Mouse (Mus musculus): ENCODE results near the gene Dennd2a. TPM values are rescaled to one million over a fixed set of nuclear protein-coding genes. Genes with fewer than 3 reads are reported as not detected.

The Dennd2a gene
- polyA plus RNA-seq, 1 experiment from 2014 or later, result 18.9 TPM

DNA sequence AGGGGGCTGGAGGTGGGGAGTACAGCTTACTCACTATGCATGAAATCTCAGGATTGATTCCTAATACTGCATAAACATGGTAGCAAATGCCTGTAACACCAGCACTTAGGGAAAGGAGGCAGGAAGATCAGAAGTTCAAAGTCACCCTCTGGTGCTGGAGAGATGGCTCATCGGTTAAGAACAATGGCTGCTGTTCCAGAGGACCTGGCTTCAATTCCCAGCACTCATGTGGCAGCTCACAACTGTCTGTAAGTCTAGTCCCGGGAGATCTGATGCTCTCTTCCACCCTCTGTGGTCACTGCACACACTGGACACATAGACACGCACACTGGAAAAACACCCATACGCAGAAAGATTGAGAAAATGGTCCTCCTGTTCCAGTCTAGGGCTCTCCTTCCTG lies 124.5 kb downstream of the Dennd2a start:
- H3K9ac ChIP-seq (ENCODE audit: low read length), result no peak overlapping the region
- no peak overlapping the region for H3K27ac ChIP-seq (ENCODE audit: low read depth)
- no peak overlapping the region for H3K4me2 ChIP-seq (ENCODE audit: low read length)
- DNase-seq (ENCODE audit: low spot score), result no peak
- no peaks in the 10 kb centered on the region for H3K27me3 ChIP-seq (replicated peaks; ENCODE audit: control insufficient read depth, insufficient read depth, low read length)
- no peaks in the 10 kb centered on the region for H3K9me3 ChIP-seq (ENCODE audit: control insufficient read depth, low read length)
- ATAC-seq (replicated peaks; ENCODE audit: low FRiP score, low TSS enrichment, low read depth), result no peak
- 90% methylated on average over 4 of the region's 4 CpGs for WGBS
- no peak overlapping the region for H3K4me3 ChIP-seq (ENCODE audit: low read depth, low read length)
- H3K36me3 ChIP-seq (ENCODE audit: control insufficient read depth, insufficient read depth, low read length), result no peaks in the 10 kb centered on the region
- no peaks in the 10 kb centered on the region for H3K4me1 ChIP-seq (replicated peaks; ENCODE audit: control insufficient read depth, insufficient read depth, low read length)

DNA sequence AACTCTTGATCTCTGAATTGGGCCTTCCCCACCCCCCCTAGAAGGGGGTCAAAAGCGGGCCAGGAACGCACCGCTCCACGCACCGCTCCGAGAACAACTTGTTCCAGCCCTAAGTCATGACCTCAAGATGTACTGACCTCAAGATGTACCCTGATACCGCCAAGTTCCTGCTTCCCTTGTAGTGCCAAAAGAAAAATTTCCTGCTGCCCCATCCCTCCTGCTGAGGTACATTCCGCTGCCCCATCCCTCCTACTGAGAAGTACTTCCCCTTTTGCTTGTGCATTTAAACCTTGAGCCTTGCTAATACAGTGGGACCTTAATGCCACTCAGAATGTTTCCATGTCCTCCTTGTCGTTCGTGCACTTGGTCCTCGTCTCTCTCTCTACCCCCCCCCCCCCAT lies 126.9 kb downstream of the Dennd2a start:
- H3K4me3 ChIP-seq (ENCODE audit: low read depth, low read length), result no peak overlapping the region
- ATAC-seq (replicated peaks; ENCODE audit: low FRiP score, low TSS enrichment, low read depth), result no peak
- no peak overlapping the region for H3K4me2 ChIP-seq (ENCODE audit: low read length)
- H3K9me3 ChIP-seq (ENCODE audit: control insufficient read depth, low read length), result no peaks in the 10 kb centered on the region
- DNase-seq (ENCODE audit: low spot score), result no peak
- 73% methylated on average over 11 of the region's 11 CpGs for WGBS
- no peaks in the 10 kb centered on the region for H3K27me3 ChIP-seq (replicated peaks; ENCODE audit: control insufficient read depth, insufficient read depth, low read length)
- H3K36me3 ChIP-seq (ENCODE audit: control insufficient read depth, insufficient read depth, low read length), result no peaks in the 10 kb centered on the region
- H3K9ac ChIP-seq (ENCODE audit: low read length), result no peak overlapping the region
- no peaks in the 10 kb centered on the region for H3K4me1 ChIP-seq (replicated peaks; ENCODE audit: control insufficient read depth, insufficient read depth, low read length)
- no peak overlapping the region for H3K27ac ChIP-seq (ENCODE audit: low read depth)

DNA sequence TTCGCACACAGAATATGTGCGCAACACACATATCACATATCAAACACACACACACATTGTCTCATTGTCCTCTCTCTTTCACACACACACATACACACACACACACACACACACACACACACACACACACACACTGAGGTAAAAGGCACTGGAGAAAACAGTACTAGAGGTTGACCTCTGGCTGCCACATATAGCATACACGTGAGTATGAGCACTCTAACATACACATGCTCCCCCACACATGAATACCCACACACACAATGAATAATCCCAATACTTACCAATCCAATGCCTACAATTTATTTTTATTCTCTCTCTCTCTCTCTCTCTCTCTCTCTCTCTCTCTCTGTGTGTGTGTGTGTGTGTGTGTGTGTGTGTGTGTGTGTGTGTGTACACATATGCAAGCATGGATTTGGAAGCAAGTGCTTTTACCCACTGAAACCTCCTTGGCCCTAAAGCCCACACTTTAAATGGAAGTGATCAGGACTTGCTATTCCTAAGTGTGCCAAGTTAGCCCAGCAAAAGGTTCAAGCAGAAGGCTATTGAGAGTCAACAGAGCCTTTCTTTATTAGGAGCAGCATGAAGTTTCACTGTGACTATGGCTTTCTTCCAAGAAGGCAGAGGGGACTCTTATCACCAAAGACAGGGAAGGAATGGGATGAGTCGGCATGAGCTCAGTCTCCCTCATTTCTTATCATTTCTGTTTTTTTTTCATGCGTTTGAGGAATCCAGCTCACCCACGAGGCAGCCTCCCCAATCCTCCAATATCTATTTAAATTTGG lies 128.5 kb downstream of the Dennd2a start:
- no peaks in the 10 kb centered on the region for H3K4me1 ChIP-seq (replicated peaks; ENCODE audit: control insufficient read depth, insufficient read depth, low read length)
- DNase-seq (ENCODE audit: low spot score) (no peak), ATAC-seq (replicated peaks; ENCODE audit: low FRiP score, low TSS enrichment, low read depth) (no peak)
- no peaks in the 10 kb centered on the region for H3K36me3 ChIP-seq (ENCODE audit: control insufficient read depth, insufficient read depth, low read length)
- H3K9me3 ChIP-seq (ENCODE audit: control insufficient read depth, low read length), result no peaks in the 10 kb centered on the region
- H3K9ac ChIP-seq (ENCODE audit: low read length), result no peak overlapping the region
- no peaks in the 10 kb centered on the region for H3K27me3 ChIP-seq (replicated peaks; ENCODE audit: control insufficient read depth, insufficient read depth, low read length)
- no peak overlapping the region for H3K27ac ChIP-seq (ENCODE audit: low read depth)
- H3K4me2 ChIP-seq (ENCODE audit: low read length), result no peak overlapping the region
- no peak overlapping the region for H3K4me3 ChIP-seq (ENCODE audit: low read depth, low read length)
- WGBS, result 76% methylated on average over 6 of the region's 6 CpGs

DNA sequence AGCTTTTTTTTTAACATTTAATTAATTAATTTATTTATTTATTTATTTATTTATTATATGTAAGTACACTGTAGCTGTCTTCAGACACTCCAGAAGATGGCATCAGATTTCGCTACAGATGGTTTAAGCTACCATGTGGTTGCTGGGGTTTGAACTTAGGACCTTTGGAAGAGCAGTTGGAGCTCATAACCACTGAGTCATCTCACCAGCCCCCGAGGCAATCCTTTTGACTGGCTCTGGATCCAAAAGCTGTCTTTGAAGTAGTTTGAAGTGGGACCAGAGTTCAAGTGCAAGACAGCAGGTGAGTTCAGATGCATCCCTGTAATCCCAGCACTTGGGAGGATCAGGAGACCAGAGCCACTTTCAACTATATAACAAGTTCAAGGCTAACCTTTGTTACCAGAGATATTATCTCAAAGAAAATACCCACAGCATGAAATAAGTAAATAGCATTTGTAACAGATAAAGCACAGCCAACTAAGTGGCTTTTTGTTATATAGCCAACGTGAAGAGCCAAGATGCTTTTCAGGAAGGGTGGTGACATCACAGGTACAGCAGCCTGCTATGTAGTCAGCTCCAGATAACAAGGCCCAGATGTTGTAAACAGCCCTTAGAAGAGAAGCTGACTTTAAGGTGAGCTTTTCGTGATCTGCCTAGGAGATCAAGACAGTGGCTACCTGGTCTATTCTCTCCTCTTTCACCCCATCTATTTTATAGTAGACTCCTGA lies 130.2 kb downstream of the Dennd2a start:
- no peak for DNase-seq (ENCODE audit: low spot score)
- no peak overlapping the region for H3K9ac ChIP-seq (ENCODE audit: low read length)
- no peaks in the 10 kb centered on the region for H3K4me1 ChIP-seq (replicated peaks; ENCODE audit: control insufficient read depth, insufficient read depth, low read length)
- 82% methylated on average over 4 of the region's 4 CpGs for WGBS
- no peaks in the 10 kb centered on the region for H3K27me3 ChIP-seq (replicated peaks; ENCODE audit: control insufficient read depth, insufficient read depth, low read length)
- no peak overlapping the region for H3K27ac ChIP-seq (ENCODE audit: low read depth)
- H3K4me3 ChIP-seq (ENCODE audit: low read depth, low read length), result no peak overlapping the region
- no peaks in the 10 kb centered on the region for H3K9me3 ChIP-seq (ENCODE audit: control insufficient read depth, low read length)
- H3K36me3 ChIP-seq (ENCODE audit: control insufficient read depth, insufficient read depth, low read length), result no peaks in the 10 kb centered on the region
- H3K4me2 ChIP-seq (ENCODE audit: low read length), result no peak overlapping the region
- ATAC-seq (replicated peaks; ENCODE audit: low FRiP score, low TSS enrichment, low read depth), result no peak

GRCm38 (mm10) chr6:39426725-39427124 lies 130.9 kb downstream of the Dennd2a start:
- Histone ChIP-seq H3K27ac (ENCODE audit: low read depth) (no peak overlapping the region), H3K36me3 (ENCODE audit: control insufficient read depth, insufficient read depth, low read length) (no peaks in the 10 kb centered on the region), H3K27me3 (replicated peaks; ENCODE audit: control insufficient read depth, insufficient read depth, low read length) (no peaks in the 10 kb centered on the region), H3K4me1 (replicated peaks; ENCODE audit: control insufficient read depth, insufficient read depth, low read length) (no peaks in the 10 kb centered on the region), H3K9ac (ENCODE audit: low read length) (no peak overlapping the region), H3K4me3 (ENCODE audit: low read depth, low read length) (no peak overlapping the region), H3K9me3 (ENCODE audit: control insufficient read depth, low read length) (no peaks in the 10 kb centered on the region), H3K4me2 (ENCODE audit: low read length) (no peak overlapping the region)
- no peak for ATAC-seq (replicated peaks; ENCODE audit: low FRiP score, low TSS enrichment, low read depth)
- DNase-seq (ENCODE audit: low spot score), result no peak
- WGBS, result 84% methylated on average over 4 of the region's 4 CpGs

GRCm38 (mm10) chr6:39425181-39425580 lies 132.5 kb downstream of the Dennd2a start:
- H3K4me2 ChIP-seq (ENCODE audit: low read length), result no peak overlapping the region
- H3K27ac ChIP-seq (ENCODE audit: low read depth), result no peak overlapping the region
- H3K9me3 ChIP-seq (ENCODE audit: control insufficient read depth, low read length), result no peaks in the 10 kb centered on the region
- no peak overlapping the region for H3K9ac ChIP-seq (ENCODE audit: low read length)
- H3K4me3 ChIP-seq (ENCODE audit: low read depth, low read length), result no peak overlapping the region
- DNase-seq (ENCODE audit: low spot score) (no peak), ATAC-seq (replicated peaks; ENCODE audit: low FRiP score, low TSS enrichment, low read depth) (no peak)
- WGBS, result 78% methylated on average over 2 of the region's 2 CpGs
- no peaks in the 10 kb centered on the region for H3K4me1 ChIP-seq (replicated peaks; ENCODE audit: control insufficient read depth, insufficient read depth, low read length)
- no peaks in the 10 kb centered on the region for H3K36me3 ChIP-seq (ENCODE audit: control insufficient read depth, insufficient read depth, low read length)
- peaks cover 10% of the 10 kb centered on the region; the same call in 1 of the 2 replicates for H3K27me3 ChIP-seq (replicated peaks; ENCODE audit: control insufficient read depth, insufficient read depth, low read length)

DNA sequence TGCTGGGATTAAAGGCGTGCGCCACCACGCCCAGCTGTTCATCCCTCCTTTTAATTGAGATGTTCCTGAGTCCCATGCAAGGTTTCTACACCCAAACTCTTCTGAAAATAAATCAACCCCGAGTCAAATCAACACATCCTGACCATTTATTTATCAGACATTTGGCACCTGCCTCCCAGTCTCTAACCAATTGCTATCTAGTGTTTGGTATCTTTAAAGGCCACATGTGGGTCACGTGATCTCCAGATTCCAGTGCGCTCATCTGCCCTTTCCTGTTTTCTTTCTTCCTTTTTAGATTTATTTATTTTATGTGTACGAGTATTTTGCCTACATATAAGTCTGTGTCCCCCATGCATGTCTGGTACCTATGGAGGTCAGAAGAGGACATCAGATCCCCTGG lies 134.0 kb downstream of the Dennd2a start:
- DNase-seq (ENCODE audit: low spot score), result no peak
- no peak overlapping the region for H3K4me2 ChIP-seq (ENCODE audit: low read length)
- 84% methylated on average over 7 of the region's 7 CpGs for WGBS

GRCm38 (mm10) chr6:39423130-39423551 lies 134.5 kb downstream of the Dennd2a start:
- Histone ChIP-seq H3K9ac (ENCODE audit: low read length) (no peak overlapping the region), H3K4me1 (replicated peaks; ENCODE audit: control insufficient read depth, insufficient read depth, low read length) (peaks cover 5% of the 10 kb centered on the region; the same call in 1 of the 2 replicates), H3K27ac (ENCODE audit: low read depth) (no peak overlapping the region), H3K27me3 (replicated peaks; ENCODE audit: control insufficient read depth, insufficient read depth, low read length) (peaks cover 20% of the 10 kb centered on the region; the same call in 1 of the 2 replicates), H3K9me3 (ENCODE audit: control insufficient read depth, low read length) (no peaks in the 10 kb centered on the region), H3K36me3 (ENCODE audit: control insufficient read depth, insufficient read depth, low read length) (no peaks in the 10 kb centered on the region), H3K4me2 (ENCODE audit: low read length) (no peak overlapping the region), H3K4me3 (ENCODE audit: low read depth, low read length) (no peak overlapping the region)
- 56% methylated on average over 6 of the region's 6 CpGs for WGBS
- DNase-seq (ENCODE audit: low spot score), result no peak
- no peak for ATAC-seq (replicated peaks; ENCODE audit: low FRiP score, low TSS enrichment, low read depth)

More for the DNA sequence above, 134.0 kb downstream of the Dennd2a start:
- Histone ChIP-seq H3K4me1 (replicated peaks; ENCODE audit: control insufficient read depth, insufficient read depth, low read length) (peaks cover 5% of the 10 kb centered on the region; the same call in 1 of the 2 replicates), H3K27me3 (replicated peaks; ENCODE audit: control insufficient read depth, insufficient read depth, low read length) (peaks cover 15% of the 10 kb centered on the region; the same call in 1 of the 2 replicates), H3K9ac (ENCODE audit: low read length) (no peak overlapping the region), H3K4me3 (ENCODE audit: low read depth, low read length) (no peak overlapping the region), H3K27ac (ENCODE audit: low read depth) (no peak overlapping the region), H3K36me3 (ENCODE audit: control insufficient read depth, insufficient read depth, low read length) (no peaks in the 10 kb centered on the region), H3K9me3 (ENCODE audit: control insufficient read depth, low read length) (no peaks in the 10 kb centered on the region)
- ATAC-seq (replicated peaks; ENCODE audit: low FRiP score, low TSS enrichment, low read depth), result no peak
